Mouse (Mus musculus): Measurements from ENCODE around the gene Mrpl19. TPM values are rescaled to one million over a fixed set of nuclear protein-coding genes. Genes with fewer than 3 reads are reported as not detected.

Mrpl19 gene
- polyA plus RNA-seq, 1 experiment from 2014 or later: 41.7 TPM

DNA sequence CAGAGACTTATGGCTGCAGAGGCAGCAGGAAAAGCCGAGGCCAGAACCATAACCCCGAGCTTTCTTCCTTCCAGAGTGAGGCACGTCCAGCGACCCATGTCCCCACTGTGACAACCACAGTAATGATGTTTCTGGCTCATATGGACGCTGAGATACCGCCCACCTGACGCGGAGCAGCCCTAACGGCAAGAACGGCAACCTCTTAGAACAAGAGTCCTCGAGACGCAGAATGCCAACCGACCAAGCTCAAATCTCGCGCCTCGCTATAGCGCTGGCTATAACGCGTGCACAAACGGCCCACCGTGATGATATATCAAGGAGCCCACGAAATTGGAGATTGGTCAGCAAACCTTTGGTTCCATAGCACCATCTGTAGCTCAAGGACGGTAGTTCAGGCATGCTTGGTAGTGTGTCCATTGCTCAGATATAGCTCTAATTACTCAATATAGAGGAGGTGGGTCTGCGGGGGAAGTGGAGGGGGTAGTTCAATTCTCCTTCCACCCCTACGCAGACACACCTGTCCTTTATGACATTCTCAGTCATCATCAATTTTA lies 55.4 kb downstream of the Mrpl19 start:
- no peak for ATAC-seq (ENCODE audit: low FRiP score)
- Histone ChIP-seq H3K4me1 (replicated peaks; ENCODE audit: control insufficient read depth, insufficient read depth, low read length) (no peaks in the 10 kb centered on the region), H3K4me3 (replicated peaks; ENCODE audit: low read length) (no peak overlapping the region), H3K9ac (no peak overlapping the region), H3K36me3 (replicated peaks; ENCODE audit: control insufficient read depth, insufficient read depth) (no peaks in the 10 kb centered on the region), H3K27me3 (ENCODE audit: control insufficient read depth, insufficient read depth, low read length) (no peaks in the 10 kb centered on the region), H3K9me3 (ENCODE audit: control insufficient read depth, low read length) (no peaks in the 10 kb centered on the region), H3K27ac (no peak overlapping the region), H3K4me2 (replicated peaks) (no peak overlapping the region)
- no peak for DNase-seq (ENCODE audit: low spot score)
- WGBS: 91% methylated on average over 24 of the region's 25 CpGs

Other genes with a start within 250 kb of the Mrpl19 start
- gene Gcfc2, start 42.3 kb downstream of the Mrpl19 start, polyA plus RNA-seq (2014; fragmentation: Nextera tagmentation; extraction: Ambion mirVana): 7.7 and 9.2 TPM in 2 replicates
- gene Eva1a, start 75.1 kb upstream of the Mrpl19 start, polyA plus RNA-seq (2014; fragmentation: Nextera tagmentation; extraction: Ambion mirVana): 0.64 and 0.80 TPM in 2 replicates